Mouse (Mus musculus) left cerebral cortex, adult 2 months (tissue): ENCODE data around the gene Castor1. TPM values are rescaled to one million over a fixed set of nuclear protein-coding genes. Genes with fewer than 3 reads are reported as not detected.
"Not testable (repeated sequence)": the region's sequence is repeated elsewhere in the genome, so short reads cannot be mapped to it uniquely, and the experiment has no call there.

ENCODE experiments used
- DNase-seq, 2 experiments: peaks; one replicate each; pipeline ENCODE4 v3.0.0; 2021 to 2022; ENCODE audit warnings: low spot score in 2 of 2, mixed read lengths in 1 of 2; ENCODE audit errors: extremely low spot score in 1 of 2
- H3K27ac ChIP-seq: fragments of 200-600 bp; 2 replicates; pipeline ENCODE4 v1.8.1; 2022
- H3K4me3 ChIP-seq: fragments of 200-600 bp; 2 replicates; pipeline ENCODE4 v1.8.1; 2022
- CTCF ChIP-seq: fragments of 200-600 bp; IDR thresholded peaks from 2 replicates; pipeline ENCODE4 v1.8.1; 2022; ENCODE audit warnings: antibody characterized with exemption, mild to moderate bottlenecking, moderate library complexity
- intact Hi-C: fragments of 180-260 bp; cut with DNase I; formaldehyde crosslinking; loops from one replicate; pipeline ENCODE4 v1.15.1; 2025
- long read RNA-seq, 2 experiments: library from polyadenylated mRNA; stranded (forward); transcript quantifications; one replicate each; pipeline ENCODE4 v2.0.0; 2021; ENCODE audit warnings: borderline mapping rate in 2 of 2
- total RNA-seq, 2 experiments: library from RNA; stranded (reverse); gene quantifications; 2 replicates each; pipeline ENCODE4 v1.2.3; 2021

The Castor1 gene
- 1 to 10 TPM; 3.9 to 4.2 TPM for total RNA-seq
- long read RNA-seq, experiment 1, partial matches to known transcripts: 0 of 3 reads
- long read RNA-seq, experiment 1, other reads (novel, unspliced or antisense): 1 of 3 reads
- long read RNA-seq, experiment 2, partial matches to known transcripts: 0 of 1 reads
- long read RNA-seq, experiment 2, other reads (novel, unspliced or antisense): 0 of 1 reads

- DNase-seq: peak; percentile 61 to 68
- H3K27ac ChIP-seq: peak within 1 kb of the TSS; percentile 84
- H3K4me3 ChIP-seq: peak within 1 kb of the TSS; percentile 46
- no peak for TF ChIP-seq CTCF
- intact Hi-C loops: loop anchor here (10.0 kb wide), 1 partner anchor 213 kb away; no protein-coding TSS in a partner anchor
Measured at GRCm38 (mm10) chr11:4217914-4218629, at the start of gene Castor1. Gene Castor1, plus strand, starts transcription at chr11:4218225.

GRCm38 (mm10) chr11:4174586-4174985, 43.4 kb upstream of the Castor1 start:
- intact Hi-C loops: no loop called here
- Histone ChIP-seq H3K4me3 (no peak overlapping the region), H3K27ac (peak overlapping the region; percentile 47)
- DNase-seq: peak; percentile 32 to 62
- TF ChIP-seq CTCF: no peak

GRCm38 (mm10) chr11:4177716-4178115, 40.3 kb upstream of the Castor1 start:
- no peak for TF ChIP-seq CTCF
- Histone ChIP-seq H3K27ac (no peak overlapping the region), H3K4me3 (no peak overlapping the region)
- intact Hi-C loops: no loop called here
- DNase-seq: no peak

- Histone ChIP-seq H3K27ac (peak overlapping the region; percentile 1), H3K4me3 (no peak overlapping the region)
- intact Hi-C loops: no loop called here
- no peak for DNase-seq
- TF ChIP-seq CTCF: no peak
Measured at GRCm38 (mm10) chr11:4182061-4182460, 36.0 kb upstream of the Castor1 start.

DNA sequence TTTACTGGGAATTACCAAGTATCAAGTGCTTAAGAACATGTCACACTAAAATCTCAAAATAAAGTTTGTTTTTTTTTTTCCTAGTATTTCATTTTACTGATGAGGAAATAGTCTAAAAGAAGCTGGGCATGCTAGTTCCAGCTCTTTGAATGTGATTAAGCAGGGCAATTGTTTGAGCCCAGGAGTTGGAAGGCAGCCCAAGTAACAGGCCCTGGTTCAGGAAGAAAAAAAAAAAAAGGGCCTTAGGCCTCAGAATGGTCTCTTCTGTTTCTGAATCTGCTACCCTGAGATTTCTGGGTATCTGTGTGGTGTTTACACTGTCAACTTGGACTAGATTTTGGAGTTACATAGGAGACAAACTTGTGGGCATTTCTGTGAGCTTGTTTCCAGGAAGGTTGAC, 34.5 kb upstream of the Castor1 start:
- H3K27ac ChIP-seq: peak overlapping the region; percentile 67
- no peak for TF ChIP-seq CTCF
- intact Hi-C loops: no loop called here
- no peak overlapping the region for H3K4me3 ChIP-seq
- DNase-seq: no peak

- TF ChIP-seq CTCF: no peak; the same call in 1 of the 2 replicates
- Histone ChIP-seq H3K4me3 (no peak overlapping the region), H3K27ac (peak overlapping the region; percentile 67)
- intact Hi-C loops: no loop called here
- DNase-seq: no peak
Measured at GRCm38 (mm10) chr11:4184251-4184952, 33.6 kb upstream of the Castor1 start.

- DNase-seq, H3K27ac ChIP-seq, intact Hi-C loops, H3K4me3 ChIP-seq: not testable (repeated sequence)
Measured at GRCm38 (mm10) chr11:4185480-4185879, 32.5 kb upstream of the Castor1 start.

GRCm38 (mm10) chr11:4186486-4187317, 31.3 kb upstream of the Castor1 start, which contains the start of gene Tbc1d10a:
Gene Tbc1d10a, plus strand, starts transcription at chr11:4186789.
- DNase-seq: peak; percentile 97 to 99
- TF ChIP-seq CTCF: no peak; the same call in 1 of the 2 replicates
- peak within 1 kb of the TSS; percentile 94 for H3K27ac ChIP-seq
- intact Hi-C loops: loop anchor here (1.0 kb wide), 1 partner anchor 51 kb away; the partner anchor contains the start of gene Rnf215
- H3K4me3 ChIP-seq: peak within 1 kb of the TSS; percentile 85

GRCm38 (mm10) chr11:4187318-4187700, 30.7 kb upstream of the Castor1 start:
- TF ChIP-seq CTCF: no peak
- Histone ChIP-seq H3K4me3 (peak overlapping the region; percentile 85), H3K27ac (peak overlapping the region; percentile 94)
- no peak for DNase-seq
- intact Hi-C loops: no loop called here

DNA sequence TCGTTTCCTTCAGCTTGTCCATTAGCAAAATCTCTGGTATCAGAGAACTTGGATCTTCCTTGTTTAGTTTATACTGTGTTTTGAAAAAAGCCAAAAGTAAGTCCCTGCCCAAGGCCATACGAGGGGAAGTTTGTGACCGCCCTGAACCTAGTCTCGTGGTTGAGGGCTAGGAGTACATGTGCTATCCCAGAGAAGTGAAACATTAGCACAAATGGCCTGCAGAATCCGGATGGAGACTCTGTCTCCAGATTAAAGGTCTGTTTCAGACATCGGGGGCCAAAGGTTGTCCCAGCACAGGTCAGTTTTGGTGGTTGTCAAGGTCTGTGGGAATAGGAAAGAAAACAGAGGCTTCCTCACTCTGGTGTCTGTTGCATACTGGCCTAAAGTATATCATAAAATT, 28.8 kb upstream of the Castor1 start:
- intact Hi-C loops: no loop called here
- no peak for DNase-seq
- TF ChIP-seq CTCF: no peak
- Histone ChIP-seq H3K27ac (peak overlapping the region; percentile 9), H3K4me3 (no peak overlapping the region)

DNA sequence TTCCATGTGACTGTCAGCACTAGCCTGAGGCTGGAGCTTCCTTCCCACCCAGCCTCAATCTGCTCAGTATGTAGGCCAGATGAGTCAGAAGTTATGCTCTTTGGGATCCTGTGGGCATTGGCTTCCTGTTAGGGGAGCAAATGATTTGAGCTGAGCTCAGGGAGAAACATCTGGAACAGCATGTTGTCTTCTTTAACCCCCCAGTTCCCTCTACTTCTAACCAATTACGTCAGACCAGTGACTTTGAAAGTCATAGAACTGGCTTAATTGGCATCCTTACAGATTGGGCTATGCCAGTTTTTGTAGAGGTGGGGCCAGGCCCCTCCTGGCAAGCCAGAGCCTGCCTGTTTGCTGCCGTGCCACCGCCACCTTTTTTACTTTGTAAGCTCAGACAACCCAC, 27.3 kb upstream of the Castor1 start:
- H3K27ac ChIP-seq: peak overlapping the region; percentile 67
- intact Hi-C loops: no loop called here
- no peak overlapping the region for H3K4me3 ChIP-seq
- no peak for TF ChIP-seq CTCF
- no peak for DNase-seq
